Mouse (Mus musculus) bone marrow macrophage, adult 2 months (primary cell): ENCODE measurements around the gene Foxn3.

ENCODE experiments used
- CTCF ChIP-seq: IDR thresholded peaks from 2 replicates; pipeline ENCODE4 v1.5.1; 2012; ENCODE audit warnings: low read depth, mild to moderate bottlenecking, low read length, moderate library complexity
- POLR2A ChIP-seq: IDR thresholded peaks from 2 replicates; pipeline ENCODE4 v1.6.1; 2012; ENCODE audit warnings: mild to moderate bottlenecking, low read depth, low read length, borderline replicate concordance

DNA sequence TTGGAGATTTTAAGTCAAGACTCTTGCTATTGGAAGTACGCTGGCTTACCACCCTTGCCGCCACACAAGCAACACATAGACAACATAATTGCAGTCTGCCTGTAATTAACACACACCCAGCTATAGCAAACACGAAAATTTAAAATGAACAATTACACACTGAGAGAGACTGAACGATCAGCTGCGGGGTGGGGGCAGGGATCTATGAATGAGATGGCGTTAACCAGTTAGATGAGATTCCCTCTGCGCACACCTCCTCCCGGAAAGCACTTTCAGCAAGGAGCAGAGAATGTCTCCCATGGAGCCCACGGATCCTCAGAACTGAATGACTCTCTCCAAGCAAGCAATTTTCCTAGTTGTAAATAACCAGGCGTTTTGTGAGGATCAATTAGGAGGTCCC is 309.8 kb downstream of the Foxn3 start:
- no peak for TF ChIP-seq POLR2A
- TF ChIP-seq CTCF = no peak
